Mouse (Mus musculus): ENCODE measurements at regions not wholly inside any gene's neighbourhood (a gene's known extent, or its start where the extent isn't known, plus 50 kb on each side); places are given as distances from the start of the nearest gene placed in this dataset.

- no peak for DNase-seq (ENCODE audit: low spot score)
Measured at GRCm38 (mm10) chr8:118028061-118028850, 226.5 kb upstream of the Mphosph6 start.

GRCm38 (mm10) chr8:118023451-118023850, 221.7 kb upstream of the Mphosph6 start:
- DNase-seq (ENCODE audit: low spot score), result no peak

- no peak for DNase-seq (ENCODE audit: low spot score)
Measured at GRCm38 (mm10) chr8:118021978-118022377, 220.2 kb upstream of the Mphosph6 start.

- DNase-seq (ENCODE audit: low spot score), result no peak
Measured at GRCm38 (mm10) chr8:118017261-118017660, 215.5 kb upstream of the Mphosph6 start.

- DNase-seq (ENCODE audit: low spot score), result no peak
Measured at GRCm38 (mm10) chr8:118005186-118005585, 203.4 kb upstream of the Mphosph6 start.

- no peak for DNase-seq (ENCODE audit: low spot score)
Measured at GRCm38 (mm10) chr8:118004391-118004851, 202.7 kb upstream of the Mphosph6 start.

GRCm38 (mm10) chr8:118001138-118001537, 199.4 kb upstream of the Mphosph6 start:
- no peak for DNase-seq (ENCODE audit: low spot score)

GRCm38 (mm10) chr8:117991826-117992225, 190.1 kb upstream of the Mphosph6 start:
- DNase-seq (ENCODE audit: low spot score), result no peak

GRCm38 (mm10) chr8:117988781-117989180, 187.0 kb upstream of the Mphosph6 start:
- no peak for DNase-seq (ENCODE audit: low spot score)

- DNase-seq (ENCODE audit: low spot score), result no peak
Measured at GRCm38 (mm10) chr8:117968306-117968705, 166.6 kb upstream of the Mphosph6 start.

GRCm38 (mm10) chr8:117966556-117966955, 164.8 kb upstream of the Mphosph6 start:
- no peak for DNase-seq (ENCODE audit: low spot score)

- no peak for DNase-seq (ENCODE audit: low spot score)
Measured at GRCm38 (mm10) chr8:117963426-117963825, 161.7 kb upstream of the Mphosph6 start.

GRCm38 (mm10) chr8:117962666-117963065, 160.9 kb upstream of the Mphosph6 start:
- DNase-seq (ENCODE audit: low spot score), result no peak

- DNase-seq (ENCODE audit: low spot score), result no peak
Measured at GRCm38 (mm10) chr8:117959501-117959900, 157.8 kb upstream of the Mphosph6 start.

- no peak for DNase-seq (ENCODE audit: low spot score)
Measured at GRCm38 (mm10) chr8:117958914-117959313, 157.2 kb upstream of the Mphosph6 start.

- DNase-seq (ENCODE audit: low spot score), result no peak
Measured at GRCm38 (mm10) chr8:117951656-117952055, 149.9 kb upstream of the Mphosph6 start.

GRCm38 (mm10) chr8:117946540-117946939, 144.8 kb upstream of the Mphosph6 start:
- no peak for DNase-seq (ENCODE audit: low spot score)

GRCm38 (mm10) chr8:117934566-117935094, 132.9 kb upstream of the Mphosph6 start:
- DNase-seq (ENCODE audit: low spot score), result no peak

GRCm38 (mm10) chr8:117930687-117931086, 128.9 kb upstream of the Mphosph6 start:
- no peak for DNase-seq (ENCODE audit: low spot score)

- DNase-seq (ENCODE audit: low spot score), result no peak
Measured at GRCm38 (mm10) chr8:117929606-117930005, 127.9 kb upstream of the Mphosph6 start.

- no peak for DNase-seq (ENCODE audit: low spot score)
Measured at GRCm38 (mm10) chr8:117923296-117923695, 121.6 kb upstream of the Mphosph6 start.

- no peak for DNase-seq (ENCODE audit: low spot score)
Measured at GRCm38 (mm10) chr8:117903052-117903451, 101.3 kb upstream of the Mphosph6 start.

GRCm38 (mm10) chr8:117899892-117900291, 98.1 kb upstream of the Mphosph6 start:
- no peak for DNase-seq (ENCODE audit: low spot score)
